Mouse (Mus musculus): ENCODE results near the gene Gm10100. TPM values are rescaled to one million over a fixed set of nuclear protein-coding genes. Genes with fewer than 3 reads are reported as not detected.
"Not testable (repeated sequence)": the region's sequence is repeated elsewhere in the genome, so short reads cannot be mapped to it uniquely, and the experiment has no call there.

Gene Gm10100
- polyA plus RNA-seq, 1 experiment from 2014 or later, result not detected

- H3K36me3 ChIP-seq, result no peaks in the 10 kb centered on the region
- ATAC-seq (ENCODE audit: low FRiP score, low read depth), result no peak
- H3K27me3 ChIP-seq, result no peaks in the 10 kb centered on the region
- no peak within 1 kb of the TSS for H3K27ac ChIP-seq (replicated peaks)
- WGBS, result 87% methylated on average over 1 of the region's 1 CpGs
- H3K4me3 ChIP-seq, result no peak within 1 kb of the TSS
- no peaks in the 10 kb centered on the region for H3K9me3 ChIP-seq
- H3K4me1 ChIP-seq (replicated peaks), result no peaks in the 10 kb centered on the region
- H3K4me2 ChIP-seq, result no peak within 1 kb of the TSS
- H3K9ac ChIP-seq, result no peak within 1 kb of the TSS
These were observed 10.8 kb upstream of the Gm10100 start, which contains the start of gene Gm10142 for GRCm38 (mm10) chr10:77715507-77715906. Gm10142 (plus strand) TSS chr10:77715807.

- H3K27ac ChIP-seq (replicated peaks); H3K36me3 ChIP-seq; H3K4me1 ChIP-seq (replicated peaks); H3K27me3 ChIP-seq; ATAC-seq (ENCODE audit: low FRiP score, low read depth); H3K9me3 ChIP-seq; H3K9ac ChIP-seq; H3K4me3 ChIP-seq; H3K4me2 ChIP-seq: not testable (repeated sequence)
- 84% methylated on average over 1 of the region's 1 CpGs for WGBS
These were observed 6.0 kb upstream of the Gm10100 start, which contains the start of gene Krtap12-1 for GRCm38 (mm10) chr10:77720299-77720698. Krtap12-1 (plus strand) TSS chr10:77720599.

GRCm38 (mm10) chr10:77724855-77725254, 1.4 kb upstream of the Gm10100 start:
- H3K4me2 ChIP-seq, result no peak overlapping the region
- no peak overlapping the region for H3K4me3 ChIP-seq
- no peak for ATAC-seq (ENCODE audit: low FRiP score, low read depth)
- H3K27me3 ChIP-seq, result no peaks in the 10 kb centered on the region
- no peak overlapping the region for H3K27ac ChIP-seq (replicated peaks)
- no peaks in the 10 kb centered on the region for H3K36me3 ChIP-seq
- no peak overlapping the region for H3K9ac ChIP-seq
- no peaks in the 10 kb centered on the region for H3K9me3 ChIP-seq
- 76% methylated on average over 8 of the region's 8 CpGs for WGBS
- no peaks in the 10 kb centered on the region for H3K4me1 ChIP-seq (replicated peaks)

DNA sequence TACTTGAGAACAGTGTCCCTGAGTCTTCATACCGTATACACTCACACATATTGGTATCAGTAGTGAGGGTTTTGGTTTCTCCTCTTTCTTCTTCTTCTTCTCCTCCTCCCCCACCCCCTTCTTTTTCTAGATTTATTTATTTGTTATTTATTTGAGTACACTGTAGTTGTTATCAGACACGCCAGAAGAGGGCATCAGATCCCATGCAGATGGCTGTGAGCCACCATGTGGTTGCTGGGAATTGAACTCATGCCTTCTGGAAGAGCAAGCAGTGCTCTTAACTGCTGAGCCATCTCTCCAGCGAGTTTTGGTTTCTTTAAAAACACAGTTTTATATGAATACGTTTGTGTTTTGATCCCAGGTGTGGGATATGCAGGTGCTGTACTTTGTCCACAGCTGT, 2.0 kb downstream of the Gm10100 start:
- H3K4me3 ChIP-seq, result no peak overlapping the region
- no peaks in the 10 kb centered on the region for H3K4me1 ChIP-seq (replicated peaks)
- H3K9me3 ChIP-seq, result no peaks in the 10 kb centered on the region
- no peak for ATAC-seq (ENCODE audit: low FRiP score, low read depth)
- H3K27me3 ChIP-seq, result no peaks in the 10 kb centered on the region
- no peaks in the 10 kb centered on the region for H3K36me3 ChIP-seq
- WGBS, result 71% methylated on average over 4 of the region's 4 CpGs
- H3K27ac ChIP-seq (replicated peaks), result no peak overlapping the region
- no peak overlapping the region for H3K9ac ChIP-seq
- H3K4me2 ChIP-seq, result no peak overlapping the region

- no peaks in the 10 kb centered on the region for H3K27me3 ChIP-seq
- no peaks in the 10 kb centered on the region for H3K4me1 ChIP-seq (replicated peaks)
- 56% methylated on average over 4 of the region's 4 CpGs for WGBS
- no peaks in the 10 kb centered on the region for H3K9me3 ChIP-seq
- no peak for ATAC-seq (ENCODE audit: low FRiP score, low read depth)
- no peak overlapping the region for H3K9ac ChIP-seq
- no peak overlapping the region for H3K27ac ChIP-seq (replicated peaks)
- H3K4me3 ChIP-seq, result no peak overlapping the region
- no peak overlapping the region for H3K4me2 ChIP-seq
- H3K36me3 ChIP-seq, result no peaks in the 10 kb centered on the region
These were observed 3.0 kb downstream of the Gm10100 start for GRCm38 (mm10) chr10:77729241-77729640.

DNA sequence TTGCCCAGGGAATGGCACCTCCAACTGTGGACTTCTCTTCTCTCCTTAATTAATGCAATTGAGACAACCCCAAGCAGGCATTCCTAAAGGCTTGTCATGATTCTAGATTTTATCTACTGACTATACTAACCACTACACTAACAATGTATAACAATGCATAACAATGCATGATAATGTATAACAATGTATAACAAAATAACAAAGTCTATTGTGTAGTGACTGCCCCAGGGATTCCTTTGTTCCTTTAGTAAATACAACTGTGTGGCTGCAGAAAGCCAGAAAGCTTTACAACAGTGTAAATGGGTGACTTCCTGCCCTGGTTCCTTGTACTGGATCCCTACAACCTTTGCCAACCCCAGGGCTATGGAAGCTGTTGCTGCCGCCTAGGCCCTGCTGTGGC, 9.6 kb downstream of the Gm10100 start:
- Histone ChIP-seq H3K4me2 (no peak overlapping the region), H3K4me1 (replicated peaks) (no peaks in the 10 kb centered on the region), H3K27me3 (no peaks in the 10 kb centered on the region), H3K9me3 (no peaks in the 10 kb centered on the region), H3K27ac (replicated peaks) (no peak overlapping the region), H3K4me3 (no peak overlapping the region), H3K9ac (no peak overlapping the region), H3K36me3 (no peaks in the 10 kb centered on the region)
- ATAC-seq (ENCODE audit: low FRiP score, low read depth), result no peak
- WGBS, result 85% methylated on average over 1 of the region's 1 CpGs

DNA sequence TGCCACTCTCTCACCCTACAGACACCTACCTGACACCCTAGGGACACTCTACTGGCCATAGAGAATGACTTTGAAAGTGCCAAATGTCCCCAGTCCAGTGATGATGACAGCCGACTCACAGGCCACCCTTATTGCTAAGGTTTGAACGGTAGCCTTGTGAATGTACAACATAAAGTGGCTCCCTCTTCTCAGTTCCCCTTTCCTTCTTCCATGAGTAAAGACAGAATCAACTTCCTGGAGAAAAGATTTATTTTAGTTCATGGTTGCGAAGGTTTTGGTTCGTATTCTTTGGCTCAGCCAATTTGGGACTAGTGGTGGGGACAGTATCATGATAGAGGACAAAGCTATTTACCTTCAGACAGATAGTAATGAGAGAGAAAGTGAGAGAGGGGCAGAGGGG, 12.6 kb downstream of the Gm10100 start:
- H3K27ac ChIP-seq (replicated peaks), result no peak overlapping the region
- WGBS, result 94% methylated on average over 4 of the region's 4 CpGs

DNA sequence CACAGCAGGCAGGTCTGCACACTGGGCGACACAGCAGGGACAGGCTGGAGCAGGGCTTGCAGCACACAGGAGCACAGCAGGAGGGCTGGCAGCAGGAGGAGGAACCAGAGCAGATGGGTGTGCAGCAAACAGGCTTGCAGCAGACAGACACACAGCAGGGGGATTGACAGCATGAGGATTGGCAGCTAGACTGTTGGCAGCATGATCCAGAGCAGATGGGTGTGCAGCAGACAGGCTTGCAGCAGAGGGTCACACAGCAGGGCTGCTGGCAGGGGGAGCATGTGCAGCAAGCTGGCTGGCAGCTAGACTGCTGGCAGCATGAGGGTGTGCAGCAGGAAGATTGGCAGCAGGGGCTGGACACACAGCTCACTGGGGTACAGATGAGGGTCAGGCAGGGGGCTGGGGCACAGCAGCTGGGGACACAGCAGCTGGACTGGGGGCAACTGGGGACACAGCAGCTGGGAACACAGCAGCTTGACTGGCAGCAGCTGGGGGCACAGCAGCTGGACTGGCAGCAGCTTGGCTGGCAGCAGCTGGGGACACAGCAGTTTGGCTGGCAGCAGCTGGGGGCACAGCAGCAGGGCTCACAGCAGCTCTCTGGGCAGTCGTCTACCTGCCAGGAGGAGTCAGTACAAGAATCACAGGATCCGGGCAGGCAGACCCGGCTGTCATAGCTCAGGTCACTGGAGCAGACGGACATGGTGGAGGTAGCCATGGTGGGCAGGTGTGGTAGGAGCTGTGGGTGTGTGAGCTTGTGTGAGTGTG, 15.8 kb downstream of the Gm10100 start, which contains the start of gene Gm18596:
Gene Gm18596, minus strand, starts transcription at position 715 of the 765 bp plus-strand sequence.
- not testable (repeated sequence) for H3K27me3 ChIP-seq; ATAC-seq (ENCODE audit: low FRiP score, low read depth); H3K36me3 ChIP-seq; H3K9ac ChIP-seq; H3K27ac ChIP-seq (replicated peaks); H3K4me3 ChIP-seq; H3K9me3 ChIP-seq; H3K4me1 ChIP-seq (replicated peaks); H3K4me2 ChIP-seq
- 46% methylated on average over 5 of the region's 5 CpGs for WGBS

More for the DNA sequence above, 12.6 kb downstream of the Gm10100 start:
- Histone ChIP-seq H3K4me2 (no peak overlapping the region), H3K36me3 (no peaks in the 10 kb centered on the region), H3K27me3 (no peaks in the 10 kb centered on the region), H3K9me3 (no peaks in the 10 kb centered on the region), H3K4me1 (replicated peaks) (no peaks in the 10 kb centered on the region), H3K9ac (no peak overlapping the region), H3K4me3 (no peak overlapping the region)
- ATAC-seq (ENCODE audit: low FRiP score, low read depth), result no peak

GRCm38 (mm10) chr10:77750686-77751085, 24.4 kb downstream of the Gm10100 start:
- not testable (repeated sequence) for H3K4me3 ChIP-seq; H3K9ac ChIP-seq; H3K9me3 ChIP-seq; H3K4me1 ChIP-seq (replicated peaks); H3K36me3 ChIP-seq; ATAC-seq (ENCODE audit: low FRiP score, low read depth); H3K4me2 ChIP-seq; H3K27ac ChIP-seq (replicated peaks); H3K27me3 ChIP-seq
- 59% methylated on average over 1 of the region's 1 CpGs for WGBS

- 67% methylated on average over 1 of the region's 1 CpGs for WGBS
- not testable (repeated sequence) for H3K9ac ChIP-seq; H3K27me3 ChIP-seq; ATAC-seq (ENCODE audit: low FRiP score, low read depth); H3K4me1 ChIP-seq (replicated peaks); H3K4me3 ChIP-seq; H3K36me3 ChIP-seq; H3K27ac ChIP-seq (replicated peaks); H3K4me2 ChIP-seq; H3K9me3 ChIP-seq
These were observed 25.0 kb downstream of the Gm10100 start, which contains the start of gene Gm9736 for GRCm38 (mm10) chr10:77751254-77751653. Gm9736 (minus strand) TSS chr10:77751354.

DNA sequence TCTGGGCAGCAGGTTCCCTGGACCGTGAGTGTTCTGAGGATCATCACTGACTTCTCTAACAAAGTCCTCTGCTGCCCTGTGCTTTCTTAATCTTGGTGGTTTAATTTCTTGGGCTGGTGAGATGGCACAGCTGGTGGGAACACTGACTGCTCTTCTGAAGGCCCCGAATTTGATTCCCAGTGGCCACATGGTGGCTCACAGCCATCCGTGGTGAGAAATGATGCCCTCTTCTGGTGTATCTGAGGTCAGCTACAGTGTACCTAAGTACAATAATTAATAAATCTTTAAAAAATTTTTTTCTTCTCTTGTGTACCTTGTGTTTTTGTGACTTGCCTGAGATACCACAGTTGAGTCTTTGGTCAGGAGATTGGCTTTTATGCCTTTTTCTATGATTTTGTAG, 26.0 kb downstream of the Gm10100 start:
- not testable (repeated sequence) for H3K4me1 ChIP-seq (replicated peaks); H3K36me3 ChIP-seq; H3K27me3 ChIP-seq; H3K9ac ChIP-seq; H3K9me3 ChIP-seq; ATAC-seq (ENCODE audit: low FRiP score, low read depth); H3K4me2 ChIP-seq; H3K4me3 ChIP-seq; H3K27ac ChIP-seq (replicated peaks)
- WGBS, result 61% methylated on average over 3 of the region's 3 CpGs

GRCm38 (mm10) chr10:77753448-77753847, 27.2 kb downstream of the Gm10100 start:
- Histone ChIP-seq H3K9me3 (no peaks in the 10 kb centered on the region), H3K4me3 (no peak overlapping the region), H3K27me3 (no peaks in the 10 kb centered on the region), H3K9ac (no peak overlapping the region), H3K4me1 (replicated peaks) (no peaks in the 10 kb centered on the region), H3K27ac (replicated peaks) (no peak overlapping the region), H3K4me2 (no peak overlapping the region), H3K36me3 (no peaks in the 10 kb centered on the region)
- no peak for ATAC-seq (ENCODE audit: low FRiP score, low read depth)

DNA sequence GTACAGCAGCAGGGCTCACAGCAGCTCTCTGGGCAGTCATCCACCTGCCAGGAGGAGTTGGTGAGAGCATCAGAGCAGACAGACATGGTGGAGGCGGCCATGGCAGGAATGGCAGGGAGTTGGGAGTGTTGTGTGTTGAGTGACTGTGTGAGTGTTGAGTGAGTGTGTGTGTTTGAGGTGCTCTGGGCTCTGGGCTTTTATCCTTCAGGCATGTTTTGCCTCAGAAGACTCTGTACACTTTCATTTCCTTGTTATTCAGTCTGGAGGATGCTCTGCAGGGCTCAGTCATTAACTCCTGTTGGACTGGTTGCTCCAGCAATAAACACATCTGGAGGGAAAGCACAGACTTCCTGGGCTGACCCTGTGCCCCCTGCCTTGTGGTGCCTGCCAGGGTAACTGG, 33.3 kb downstream of the Gm10100 start, which contains the start of gene Gm3233:
Gene Gm3233, minus strand, starts transcription at position 101 of the 400 bp plus-strand sequence.
- ATAC-seq (ENCODE audit: low FRiP score, low read depth); H3K36me3 ChIP-seq; H3K9ac ChIP-seq; H3K9me3 ChIP-seq; H3K27me3 ChIP-seq; H3K27ac ChIP-seq (replicated peaks); H3K4me3 ChIP-seq; H3K4me1 ChIP-seq (replicated peaks); H3K4me2 ChIP-seq: not testable (repeated sequence)
- 50% methylated on average over 1 of the region's 1 CpGs for WGBS
